Mouse (Mus musculus) right cerebral cortex, postnatal 4 days (tissue): ENCODE data around the gene Gfi1b.

Experiments
- DNase-seq: peaks from one replicate; pipeline ENCODE4 v3.0.0-alpha.2; 2022

Gfi1b gene

GRCm38 (mm10) chr2:28621111-28621510 is 671 bp downstream of the Gfi1b start:
- no peak for DNase-seq

DNA sequence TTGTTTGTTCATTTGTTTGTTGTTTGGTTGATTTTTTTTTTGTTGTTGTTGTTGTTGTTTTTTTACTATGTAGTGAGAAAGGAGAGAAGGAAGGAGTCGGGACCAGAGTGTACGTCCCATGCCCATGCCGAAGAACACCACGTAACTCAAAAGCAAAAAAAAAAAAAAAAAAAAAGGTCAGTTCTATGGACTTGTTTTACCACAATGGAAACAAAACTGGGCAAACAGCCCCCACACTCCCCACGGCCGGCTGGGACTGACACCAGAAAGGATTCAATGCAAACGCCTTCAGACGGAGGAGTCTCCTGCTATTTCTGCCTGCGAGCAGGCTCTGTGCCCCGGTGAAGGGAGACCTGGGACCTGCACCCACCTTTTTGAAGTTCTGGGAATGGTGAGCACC is 1.3 kb downstream of the Gfi1b start:
- DNase-seq, result no peak

- no peak for DNase-seq
Observed at GRCm38 (mm10) chr2:28619369-28619768, 2.4 kb downstream of the Gfi1b start.

GRCm38 (mm10) chr2:28618777-28619336 is 2.9 kb downstream of the Gfi1b start:
- DNase-seq, result no peak

- no peak for DNase-seq
Observed at GRCm38 (mm10) chr2:28617498-28618486, 4.0 kb downstream of the Gfi1b start.

GRCm38 (mm10) chr2:28616874-28617273 is 4.9 kb downstream of the Gfi1b start:
- no peak for DNase-seq

DNA sequence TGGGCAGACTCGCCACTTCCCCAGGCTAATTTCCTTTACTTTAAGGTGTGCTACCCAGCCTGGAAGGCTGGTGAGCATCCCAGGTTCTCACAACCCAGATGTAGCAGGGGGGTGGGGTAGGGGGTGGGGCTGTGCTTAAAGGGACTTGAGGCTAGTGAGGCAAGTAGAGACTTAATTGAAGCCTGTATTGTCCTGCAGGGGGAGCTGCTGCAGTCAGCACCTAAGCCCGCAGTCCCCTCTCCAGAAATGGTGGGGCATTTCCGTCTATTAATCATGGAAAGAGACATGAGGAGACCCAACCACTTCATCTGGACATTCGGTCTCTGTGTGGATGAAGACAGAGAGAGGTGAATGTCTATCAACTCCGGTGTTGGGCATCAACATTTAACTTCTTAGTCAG is 5.4 kb downstream of the Gfi1b start:
- no peak for DNase-seq

DNA sequence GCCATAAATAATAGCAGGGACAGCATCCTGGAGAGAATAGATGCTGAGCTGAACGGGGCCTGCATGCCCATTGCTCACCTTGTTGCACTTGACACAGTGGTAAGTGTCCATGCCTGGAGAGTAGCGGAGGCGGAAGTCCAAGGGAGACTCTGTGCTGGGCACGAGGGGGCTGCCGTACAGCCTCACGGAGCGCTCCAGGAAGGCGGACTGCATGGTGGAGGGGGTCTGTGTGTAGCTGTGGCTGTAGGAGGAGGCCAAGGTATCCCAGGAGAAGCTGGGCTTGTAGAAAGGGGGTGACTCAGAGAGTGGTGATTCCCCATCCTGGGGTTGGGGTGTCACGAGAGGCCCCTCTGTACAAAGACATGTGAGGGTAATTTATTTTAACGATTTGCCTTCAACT is 8.2 kb downstream of the Gfi1b start:
- no peak for DNase-seq

DNA sequence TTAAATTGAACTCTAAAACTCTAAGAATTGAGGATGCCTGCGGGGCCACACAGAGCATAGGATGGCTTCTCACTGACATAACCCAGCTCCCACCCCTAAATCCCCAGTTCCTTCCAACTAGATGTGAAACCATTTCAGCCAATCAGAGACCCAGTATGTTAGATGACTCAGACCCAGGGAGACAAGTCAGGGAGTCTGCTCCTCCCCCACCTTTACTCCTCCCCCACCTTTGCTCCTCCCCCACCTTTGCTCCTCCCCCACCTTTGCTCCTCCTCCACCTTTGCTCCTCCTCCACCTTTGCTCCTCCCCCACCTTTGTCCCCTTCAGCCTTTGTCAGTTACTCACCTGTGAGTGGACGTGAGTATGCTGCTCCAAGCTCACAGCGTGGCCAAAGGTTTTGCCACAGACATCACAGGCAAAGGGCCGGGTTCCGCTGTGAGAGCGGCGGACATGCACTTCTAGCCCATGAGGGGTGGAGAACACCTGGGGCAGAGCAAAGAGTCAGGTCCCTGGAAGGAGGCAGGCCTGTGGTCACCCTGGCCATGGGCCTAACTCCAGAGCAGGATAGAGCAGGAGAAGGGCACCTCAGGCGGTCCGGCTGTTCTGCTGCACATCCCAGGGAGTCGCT is 9.2 kb downstream of the Gfi1b start:
- no peak for DNase-seq

DNA sequence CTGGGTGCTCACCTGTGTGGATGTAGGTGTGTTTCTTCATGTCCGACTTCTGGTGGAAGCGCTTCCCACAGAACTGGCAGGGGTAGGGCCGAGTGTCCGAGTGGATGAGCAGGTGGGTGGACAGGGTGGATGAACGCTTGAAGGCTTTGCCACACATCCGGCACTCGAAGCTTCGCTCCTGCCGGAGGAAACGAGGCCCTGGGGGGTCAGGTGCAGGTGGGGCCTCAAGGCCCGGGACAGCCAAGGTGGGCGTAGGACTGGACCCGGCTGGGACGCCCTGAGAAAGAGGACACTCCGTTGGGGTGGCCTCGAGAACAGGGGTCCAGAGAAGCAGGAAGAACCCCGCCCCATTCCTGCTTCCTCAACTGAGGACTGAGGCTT is 10.4 kb downstream of the Gfi1b start:
- DNase-seq, result no peak

- DNase-seq, result no peak
Observed at GRCm38 (mm10) chr2:28610716-28611406, 10.9 kb downstream of the Gfi1b start.

GRCm38 (mm10) chr2:28609851-28610250 is 11.9 kb downstream of the Gfi1b start:
- no peak for DNase-seq

- no peak for DNase-seq
Observed at GRCm38 (mm10) chr2:28607341-28608165, 14.2 kb downstream of the Gfi1b start.

DNA sequence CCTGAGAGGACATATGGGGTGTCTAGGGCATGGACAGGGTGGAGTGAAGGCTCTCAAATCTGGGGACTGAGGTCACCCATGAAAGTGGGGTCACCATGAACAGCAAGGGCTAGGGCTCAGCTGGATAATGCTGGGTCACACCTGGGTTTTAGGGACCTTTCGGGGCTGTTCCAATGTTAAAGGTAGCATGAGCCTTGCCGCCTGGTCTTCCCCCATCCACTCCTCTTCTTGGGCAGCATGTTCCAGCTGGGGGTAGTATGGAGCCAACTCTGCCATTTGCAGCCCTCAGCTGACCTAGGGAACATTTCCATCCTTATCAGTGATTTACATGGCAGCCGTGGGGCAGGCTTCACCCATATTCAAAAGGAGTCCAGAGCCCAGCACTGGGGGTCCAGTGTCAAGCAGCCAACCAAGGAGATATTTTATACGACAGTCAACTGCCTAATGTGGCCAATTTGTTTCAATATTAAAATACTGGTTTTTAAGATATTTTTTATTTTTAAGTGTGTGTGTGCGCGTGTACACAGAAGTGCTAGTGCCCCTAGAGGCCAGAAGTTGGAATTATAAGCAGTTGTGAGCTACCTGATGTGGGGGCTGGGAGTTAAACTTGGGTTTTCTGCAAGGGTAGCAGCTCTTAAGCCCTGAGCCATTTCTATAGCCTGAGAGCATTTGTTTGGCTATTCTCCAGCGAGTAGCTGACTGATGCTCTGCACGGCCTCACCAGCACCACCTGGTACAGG is 15.0 kb downstream of the Gfi1b start:
- DNase-seq, result no peak

DNA sequence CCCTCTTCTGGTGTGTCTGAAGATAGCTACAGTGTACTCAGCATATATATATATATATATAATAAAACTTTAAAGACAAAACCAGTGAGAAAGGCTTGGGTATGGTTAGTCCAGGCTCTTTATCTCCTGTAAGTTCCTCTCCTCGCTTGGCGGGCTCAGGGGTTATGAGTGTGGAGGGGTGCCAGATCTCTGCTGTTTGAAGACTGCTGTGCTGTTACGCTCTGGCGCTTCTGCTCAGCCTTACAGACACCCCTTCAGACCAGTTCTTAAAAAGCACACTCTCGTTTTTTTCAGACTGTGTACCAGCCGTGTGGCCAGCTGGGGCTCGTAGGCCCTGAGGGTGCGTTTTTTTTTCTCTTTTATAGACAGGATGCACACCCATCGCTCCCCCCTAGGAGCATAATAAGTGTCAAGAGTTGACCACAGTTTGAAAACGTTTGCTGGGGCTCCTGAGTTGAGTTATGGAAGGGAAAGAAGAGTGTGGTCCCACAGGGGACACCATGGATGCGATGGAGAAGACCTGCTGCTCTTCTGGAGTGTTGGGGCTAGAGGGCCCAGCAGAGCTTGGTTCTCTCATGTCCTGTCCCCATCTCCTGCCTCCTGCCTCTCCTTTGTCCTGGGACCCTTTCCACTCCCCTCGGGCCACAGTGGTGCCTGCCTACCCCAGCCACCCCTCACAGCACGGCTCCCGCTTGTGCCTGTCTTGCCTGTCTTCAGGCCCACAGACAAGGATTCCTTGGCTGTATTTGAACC is 15.8 kb downstream of the Gfi1b start:
- DNase-seq, result no peak

- no peak for DNase-seq
Observed at GRCm38 (mm10) chr2:28603542-28603941, 18.2 kb downstream of the Gfi1b start.

DNA sequence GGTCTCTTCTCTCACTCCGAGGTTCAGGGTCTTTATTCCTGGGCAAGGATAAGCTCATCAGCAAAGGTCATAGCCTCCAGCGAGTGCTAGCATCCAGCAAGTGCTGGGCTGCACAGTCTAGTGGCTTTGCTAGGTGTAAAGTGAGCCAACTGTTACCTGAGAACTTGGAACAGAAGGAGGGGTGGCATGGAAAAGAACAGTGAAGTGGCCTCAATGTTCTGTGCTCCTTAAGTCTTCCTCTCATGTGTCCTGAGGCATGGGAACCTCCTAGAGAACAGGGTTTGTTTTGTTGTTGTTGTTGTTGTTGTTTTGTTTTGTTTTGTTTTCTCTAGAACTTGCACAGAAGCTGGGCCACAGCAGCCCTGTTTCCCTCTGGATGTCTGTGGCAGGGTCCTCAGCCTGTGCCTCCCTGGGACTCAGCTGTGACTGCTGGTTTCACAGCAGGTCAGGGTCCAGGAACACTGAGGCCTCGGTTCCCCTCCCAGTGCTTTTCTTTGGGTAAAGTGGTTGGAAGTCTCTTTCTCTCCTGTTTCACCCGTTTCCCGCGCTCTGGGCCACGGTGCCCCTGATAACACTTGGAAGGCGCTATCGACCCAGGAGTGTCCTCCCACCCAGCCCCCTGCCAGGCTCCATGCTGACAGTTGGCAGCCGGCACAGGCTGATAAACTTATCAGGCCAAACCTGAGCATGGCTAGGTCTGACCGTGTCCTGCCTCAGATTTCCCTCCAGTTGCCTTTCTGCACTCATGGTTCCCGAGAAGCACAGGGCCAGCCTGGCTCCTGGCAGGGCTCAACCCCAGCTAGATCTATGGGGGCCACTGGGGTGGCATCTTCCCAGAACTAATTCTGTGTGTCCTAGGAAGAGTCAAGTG is 19.8 kb downstream of the Gfi1b start:
- DNase-seq, result no peak

DNA sequence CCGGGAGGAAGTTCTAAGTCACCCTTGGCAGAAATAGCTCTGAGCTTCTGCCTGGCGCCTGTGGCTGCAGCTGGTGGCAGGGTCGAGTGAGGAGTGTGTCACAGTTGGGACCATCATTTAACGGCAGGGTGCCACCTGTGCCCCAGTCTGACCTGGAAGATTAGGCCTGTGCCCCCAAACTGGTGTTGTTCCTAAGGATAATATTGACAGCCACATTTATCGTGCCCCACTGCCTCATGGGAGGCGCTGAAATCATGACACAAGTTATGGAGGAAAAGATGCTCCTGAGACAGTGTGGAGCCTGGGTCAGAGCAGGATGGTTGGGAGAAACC is 22.2 kb downstream of the Gfi1b start:
- DNase-seq, result no peak

DNA sequence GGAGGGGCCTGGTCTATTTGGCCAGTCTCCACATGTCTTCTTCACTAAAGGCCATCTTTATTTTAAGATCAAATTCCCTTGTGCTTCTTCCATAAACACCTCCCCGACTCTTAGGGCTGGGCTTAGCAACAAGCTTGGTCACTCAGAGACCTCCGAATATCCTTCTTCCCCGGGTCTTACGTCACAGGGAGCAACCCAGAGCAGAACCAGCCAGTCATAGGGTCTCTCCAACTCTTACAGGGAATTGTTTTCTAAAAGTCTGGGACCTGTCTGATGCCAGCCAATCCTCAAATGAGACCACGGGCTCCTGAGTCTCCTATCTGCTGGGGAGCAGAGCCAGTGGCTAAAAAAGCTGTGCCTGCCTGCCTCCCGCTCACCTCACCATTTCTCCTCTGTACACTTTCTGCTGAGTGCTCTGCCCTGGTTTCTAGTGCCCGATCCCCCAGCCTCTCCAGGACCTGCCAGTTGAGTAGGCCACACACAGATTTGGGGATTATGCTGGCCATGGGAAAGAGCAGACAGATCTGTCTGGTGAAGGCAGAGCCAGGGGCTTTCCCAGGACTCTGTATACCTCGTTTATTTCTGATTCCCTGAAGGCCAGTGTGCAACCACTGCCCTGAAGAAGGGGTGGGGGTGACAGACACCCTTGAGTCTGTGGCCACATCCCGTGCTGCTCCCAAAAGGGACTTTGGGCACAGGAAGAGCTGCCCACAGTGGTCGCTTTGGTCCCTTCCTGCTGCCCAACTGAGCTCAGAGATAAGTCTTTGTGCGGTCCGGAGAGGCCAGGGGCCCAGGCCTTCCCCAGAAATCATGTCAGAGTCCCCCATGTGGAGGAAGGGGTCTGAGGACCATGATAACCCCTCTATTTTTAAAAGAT is 22.9 kb downstream of the Gfi1b start:
- DNase-seq, result no peak
